Mouse (Mus musculus): ENCODE measurements around the gene Rtn4. TPM values are rescaled to one million over a fixed set of nuclear protein-coding genes. Genes with fewer than 3 reads are reported as not detected.

Gene Rtn4
- polyA plus RNA-seq, 1 experiment: 128 TPM

- no peak for TF ChIP-seq CTCF (IDR thresholded peaks at IDR 0.05; ENCODE audit: control insufficient read depth, insufficient read depth, low read length)
- TF ChIP-seq POLR2A (IDR thresholded peaks at IDR 0.05; ENCODE audit: borderline replicate concordance, control insufficient read depth, low read depth, low read length): no peak
- WGBS: 78% methylated on average over 3 of the region's 3 CpGs
- no peak overlapping the region for H3K27ac ChIP-seq (ENCODE audit: control insufficient read depth, insufficient read depth, low read depth, low read length, poor library complexity)
Observed at GRCm38 (mm10) chr11:29770666-29771400, 78.1 kb downstream of the Rtn4 start.

DNA sequence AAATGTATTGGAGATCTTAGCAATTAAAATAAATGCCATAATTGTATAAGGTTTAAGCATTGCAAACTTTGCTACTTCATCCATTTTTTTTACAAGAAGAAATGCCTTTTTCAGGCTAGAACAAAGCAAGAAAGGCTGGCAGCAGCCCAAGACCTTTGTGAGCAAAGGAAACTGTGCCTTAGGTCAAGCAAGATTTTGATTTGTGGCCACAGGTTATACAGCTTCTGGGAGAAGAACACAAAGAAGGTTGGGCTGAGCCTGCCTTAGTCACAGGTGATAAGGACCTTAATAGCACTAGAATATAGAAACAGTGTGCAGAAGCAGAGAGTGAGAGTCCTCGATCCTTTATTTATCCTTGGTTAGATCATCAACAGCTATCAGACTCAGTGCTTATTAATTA lies 79.5 kb downstream of the Rtn4 start:
- no peak overlapping the region for H3K27ac ChIP-seq (ENCODE audit: control insufficient read depth, insufficient read depth, low read depth, low read length, poor library complexity)
- TF ChIP-seq CTCF (IDR thresholded peaks at IDR 0.05; ENCODE audit: control insufficient read depth, insufficient read depth, low read length) (no peak), POLR2A (IDR thresholded peaks at IDR 0.05; ENCODE audit: borderline replicate concordance, control insufficient read depth, low read depth, low read length) (no peak)
- H3K4me3 ChIP-seq (replicated peaks; ENCODE audit: control insufficient read depth, low read depth, low read length): no peak overlapping the region
- H3K4me1 ChIP-seq (ENCODE audit: control insufficient read depth, insufficient read depth, low read length): no peaks in the 10 kb centered on the region
- 77% methylated on average over 1 of the region's 1 CpGs for WGBS

More at GRCm38 (mm10) chr11:29770666-29771400, 78.1 kb downstream of the Rtn4 start:
- Histone ChIP-seq H3K4me3 (replicated peaks; ENCODE audit: control insufficient read depth, low read depth, low read length) (no peak overlapping the region), H3K4me1 (ENCODE audit: control insufficient read depth, insufficient read depth, low read length) (no peaks in the 10 kb centered on the region)

DNA sequence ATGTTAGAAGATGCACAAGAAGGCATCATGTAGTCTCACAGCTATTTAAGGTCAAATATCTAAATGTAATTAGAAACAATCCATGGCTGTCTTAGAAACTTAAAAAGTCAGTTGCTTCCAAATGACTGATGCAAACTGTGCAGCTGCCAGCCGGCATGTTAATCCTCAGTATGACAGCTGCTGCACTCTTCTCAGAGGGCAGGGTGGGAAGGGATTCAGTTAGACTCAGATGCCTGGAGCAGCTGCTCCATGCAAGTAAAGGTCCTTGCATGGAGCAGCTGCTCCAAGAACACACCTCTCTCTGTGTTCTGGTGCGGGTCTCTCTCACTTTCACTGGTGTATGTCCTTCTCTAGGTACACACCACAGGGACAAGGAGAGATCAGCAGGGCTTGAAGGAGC lies 81.5 kb downstream of the Rtn4 start:
- H3K27ac ChIP-seq (ENCODE audit: control insufficient read depth, insufficient read depth, low read depth, low read length, poor library complexity): no peak overlapping the region
- H3K4me1 ChIP-seq (ENCODE audit: control insufficient read depth, insufficient read depth, low read length): no peaks in the 10 kb centered on the region
- WGBS: 45% methylated on average over 2 of the region's 2 CpGs
- TF ChIP-seq POLR2A (IDR thresholded peaks at IDR 0.05; ENCODE audit: borderline replicate concordance, control insufficient read depth, low read depth, low read length): no peak
- no peak for TF ChIP-seq CTCF (IDR thresholded peaks at IDR 0.05; ENCODE audit: control insufficient read depth, insufficient read depth, low read length)
- H3K4me3 ChIP-seq (replicated peaks; ENCODE audit: control insufficient read depth, low read depth, low read length): no peak overlapping the region

- 43% methylated on average over 2 of the region's 2 CpGs for WGBS
- TF ChIP-seq POLR2A (IDR thresholded peaks at IDR 0.05; ENCODE audit: borderline replicate concordance, control insufficient read depth, low read depth, low read length) (no peak), CTCF (IDR thresholded peaks at IDR 0.05; ENCODE audit: control insufficient read depth, insufficient read depth, low read length) (no peak)
- Histone ChIP-seq H3K4me3 (replicated peaks; ENCODE audit: control insufficient read depth, low read depth, low read length) (no peak overlapping the region), H3K4me1 (ENCODE audit: control insufficient read depth, insufficient read depth, low read length) (no peaks in the 10 kb centered on the region), H3K27ac (ENCODE audit: control insufficient read depth, insufficient read depth, low read depth, low read length, poor library complexity) (no peak overlapping the region)
Observed at GRCm38 (mm10) chr11:29774760-29775159, 82.0 kb downstream of the Rtn4 start.

DNA sequence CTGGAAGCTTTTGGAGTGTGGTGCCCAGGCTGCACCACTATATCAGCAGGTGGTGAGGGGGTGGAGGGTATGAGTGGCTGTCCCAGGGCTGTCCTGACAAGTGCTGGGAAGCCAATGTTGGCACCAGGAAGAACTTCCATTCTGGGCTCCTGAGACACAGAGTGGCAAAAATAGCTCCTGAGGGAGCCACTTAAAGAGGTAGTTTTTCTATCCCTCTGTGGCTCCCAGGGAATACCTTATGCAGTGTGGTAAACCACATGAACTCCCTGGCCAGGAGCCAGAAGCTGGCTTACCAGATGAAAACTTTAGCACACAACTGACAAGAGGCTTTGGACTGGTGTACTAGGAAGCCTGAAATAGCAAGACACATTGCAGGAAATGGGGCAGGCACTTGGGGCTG lies 85.2 kb downstream of the Rtn4 start:
- no peak overlapping the region for H3K4me3 ChIP-seq (replicated peaks; ENCODE audit: control insufficient read depth, low read depth, low read length)
- no peaks in the 10 kb centered on the region for H3K4me1 ChIP-seq (ENCODE audit: control insufficient read depth, insufficient read depth, low read length)
- H3K27ac ChIP-seq (ENCODE audit: control insufficient read depth, insufficient read depth, low read depth, low read length, poor library complexity): no peak overlapping the region
- TF ChIP-seq POLR2A (IDR thresholded peaks at IDR 0.05; ENCODE audit: borderline replicate concordance, control insufficient read depth, low read depth, low read length): no peak

- TF ChIP-seq CTCF (IDR thresholded peaks at IDR 0.05; ENCODE audit: control insufficient read depth, insufficient read depth, low read length) (no peak), POLR2A (IDR thresholded peaks at IDR 0.05; ENCODE audit: borderline replicate concordance, control insufficient read depth, low read depth, low read length) (no peak)
- Histone ChIP-seq H3K27ac (ENCODE audit: control insufficient read depth, insufficient read depth, low read depth, low read length, poor library complexity) (no peak overlapping the region), H3K4me1 (ENCODE audit: control insufficient read depth, insufficient read depth, low read length) (no peaks in the 10 kb centered on the region), H3K4me3 (replicated peaks; ENCODE audit: control insufficient read depth, low read depth, low read length) (no peak overlapping the region)
- 71% methylated on average over 3 of the region's 3 CpGs for WGBS
Observed at GRCm38 (mm10) chr11:29778936-29779335, 86.2 kb downstream of the Rtn4 start.

DNA sequence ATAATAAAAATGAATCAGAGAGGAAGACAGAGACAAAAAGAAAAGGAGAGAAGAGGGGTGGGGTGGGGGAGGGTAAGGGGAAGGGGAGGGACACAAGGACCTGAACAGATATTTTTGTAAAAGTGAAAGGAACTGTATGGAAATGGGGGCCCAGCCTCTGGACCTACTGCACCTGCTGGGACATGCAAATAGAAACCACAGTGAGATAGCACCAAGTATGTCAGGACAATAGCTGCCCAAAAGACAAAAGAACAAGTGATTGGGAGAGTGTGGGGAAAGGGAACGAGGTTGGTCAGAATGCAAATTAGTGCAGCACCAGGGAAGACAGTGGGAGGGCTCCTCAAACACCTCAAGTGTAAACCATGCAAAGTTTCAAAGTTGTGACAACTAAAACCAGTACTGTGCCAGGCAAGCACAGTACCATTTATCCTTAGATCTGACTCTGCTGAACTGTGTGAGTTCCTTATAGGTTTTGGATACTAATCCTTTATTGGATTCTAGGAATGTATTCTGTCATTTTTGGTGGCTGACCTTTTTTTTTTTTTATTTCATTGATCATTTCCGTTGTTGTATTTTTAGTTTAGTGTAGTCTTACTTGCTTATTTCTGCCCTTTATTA lies 86.8 kb downstream of the Rtn4 start:
- Histone ChIP-seq H3K27ac (ENCODE audit: control insufficient read depth, insufficient read depth, low read depth, low read length, poor library complexity) (no peak overlapping the region), H3K4me1 (ENCODE audit: control insufficient read depth, insufficient read depth, low read length) (no peaks in the 10 kb centered on the region), H3K4me3 (replicated peaks; ENCODE audit: control insufficient read depth, low read depth, low read length) (no peak overlapping the region)
- no peak for TF ChIP-seq CTCF (IDR thresholded peaks at IDR 0.05; ENCODE audit: control insufficient read depth, insufficient read depth, low read length)
- TF ChIP-seq POLR2A (IDR thresholded peaks at IDR 0.05; ENCODE audit: borderline replicate concordance, control insufficient read depth, low read depth, low read length): no peak
- WGBS: 70% methylated on average over 2 of the region's 2 CpGs

GRCm38 (mm10) chr11:29786583-29787219 lies 94.0 kb downstream of the Rtn4 start:
- no peaks in the 10 kb centered on the region; the same call in 1 of the 2 replicates for H3K4me1 ChIP-seq (ENCODE audit: control insufficient read depth, insufficient read depth, low read length)
- H3K4me3 ChIP-seq (replicated peaks; ENCODE audit: control insufficient read depth, low read depth, low read length): no peak overlapping the region
- TF ChIP-seq CTCF (IDR thresholded peaks at IDR 0.05; ENCODE audit: control insufficient read depth, insufficient read depth, low read length) (no peak), POLR2A (IDR thresholded peaks at IDR 0.05; ENCODE audit: borderline replicate concordance, control insufficient read depth, low read depth, low read length) (no peak)
- WGBS: 42% methylated on average over 6 of the region's 6 CpGs
- no peak overlapping the region for H3K27ac ChIP-seq (ENCODE audit: control insufficient read depth, insufficient read depth, low read depth, low read length, poor library complexity)
